Mouse (Mus musculus) megakaryocyte, embryonic 14.5 days (primary cell): ENCODE data around the gene Traf2. TPM values are rescaled to one million over a fixed set of nuclear protein-coding genes. Genes with fewer than 3 reads are reported as not detected.

Experiments
- H3K27me3 ChIP-seq: replicated peaks from 2 replicates; pipeline ENCODE3; 2012; ENCODE audit warnings: inconsistent platforms
- H3K36me3 ChIP-seq: replicated peaks from 2 replicates; pipeline ENCODE3; 2012; ENCODE audit warnings: low read length, inconsistent platforms, mixed read lengths
- H3K4me1 ChIP-seq: 2 replicates; pipeline ENCODE4 v1.6.1; 2012; ENCODE audit warnings: inconsistent platforms
- H3K4me3 ChIP-seq: replicated peaks from 2 replicates; pipeline ENCODE3; 2012; ENCODE audit warnings: moderate library complexity, mild to moderate bottlenecking, inconsistent platforms
- H3K9me3 ChIP-seq: 2 replicates; pipeline ENCODE4 v1.6.1; 2012; ENCODE audit warnings: inconsistent platforms
- FLI1 ChIP-seq: IDR thresholded peaks from 2 replicates; pipeline ENCODE4 v1.6.1; 2012; ENCODE audit warnings: low read length, inconsistent platforms, mixed read lengths
- GATA1 ChIP-seq: IDR thresholded peaks from 3 replicates; pipeline ENCODE4 v1.6.1; 2012; ENCODE audit warnings: mixed read lengths, low read length, inconsistent platforms, borderline replicate concordance
- polyA plus RNA-seq: library from polyadenylated mRNA; stranded (reverse); fragments of >175 nt; gene quantifications from 2 replicates; pipeline ENCODE4 v1.2.3, GENCODE M21; 2012; ENCODE audit warnings: low replicate concordance; ENCODE audit not compliant: insufficient read depth

Gene Traf2
- polyA plus RNA-seq, 1 experiment: 7.0 TPM

DNA sequence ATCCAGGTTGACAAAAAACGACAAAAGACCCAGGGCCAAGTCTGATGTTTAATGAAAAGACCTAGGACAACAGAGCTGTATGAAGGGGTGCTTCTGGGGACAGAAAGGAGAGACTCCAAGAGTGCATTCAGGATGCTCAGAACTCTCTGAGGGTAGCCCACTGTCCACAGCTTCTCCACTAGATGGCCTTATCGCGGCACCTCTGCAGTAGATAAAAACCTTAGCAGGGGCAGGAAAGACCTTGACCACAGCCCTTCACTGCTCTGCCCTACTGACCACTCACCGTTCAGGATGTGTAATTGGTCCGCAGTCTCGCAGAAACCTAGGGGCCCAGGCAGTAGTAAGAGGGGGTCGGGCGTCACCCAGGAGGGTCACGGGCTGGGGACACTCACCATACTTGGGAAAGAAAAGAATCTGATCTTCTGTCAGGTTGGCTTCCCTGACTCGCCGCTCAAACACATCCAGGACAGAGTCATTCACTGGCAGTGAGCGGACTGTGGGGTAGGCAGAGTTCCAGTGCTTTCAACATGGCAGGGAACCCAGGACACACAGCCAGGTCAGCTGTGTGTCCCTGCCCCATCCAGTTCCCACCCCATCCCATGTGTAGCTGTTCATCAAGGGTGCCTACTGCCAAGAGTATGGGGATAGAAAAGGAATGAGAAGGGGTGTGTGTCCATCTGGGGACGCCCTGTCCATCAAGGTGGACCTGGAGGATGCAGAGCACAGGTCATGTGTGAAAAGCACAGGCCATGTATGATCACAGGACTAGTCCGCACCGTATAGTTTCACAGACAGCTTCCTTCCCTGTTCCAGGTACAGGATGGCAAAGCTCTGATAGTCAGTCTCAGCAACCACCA is 47.9 kb downstream of the Traf2 start:
- no peaks in the 10 kb centered on the region for H3K9me3 ChIP-seq
- H3K4me3 ChIP-seq: peak overlapping the region; percentile 7
- peaks cover 74% of the 10 kb centered on the region for H3K4me1 ChIP-seq
- TF ChIP-seq FLI1 (no peak), GATA1 (no peak)
- H3K27me3 ChIP-seq: peaks cover 7% of the 10 kb centered on the region
- peaks cover 20% of the 10 kb centered on the region for H3K36me3 ChIP-seq

DNA sequence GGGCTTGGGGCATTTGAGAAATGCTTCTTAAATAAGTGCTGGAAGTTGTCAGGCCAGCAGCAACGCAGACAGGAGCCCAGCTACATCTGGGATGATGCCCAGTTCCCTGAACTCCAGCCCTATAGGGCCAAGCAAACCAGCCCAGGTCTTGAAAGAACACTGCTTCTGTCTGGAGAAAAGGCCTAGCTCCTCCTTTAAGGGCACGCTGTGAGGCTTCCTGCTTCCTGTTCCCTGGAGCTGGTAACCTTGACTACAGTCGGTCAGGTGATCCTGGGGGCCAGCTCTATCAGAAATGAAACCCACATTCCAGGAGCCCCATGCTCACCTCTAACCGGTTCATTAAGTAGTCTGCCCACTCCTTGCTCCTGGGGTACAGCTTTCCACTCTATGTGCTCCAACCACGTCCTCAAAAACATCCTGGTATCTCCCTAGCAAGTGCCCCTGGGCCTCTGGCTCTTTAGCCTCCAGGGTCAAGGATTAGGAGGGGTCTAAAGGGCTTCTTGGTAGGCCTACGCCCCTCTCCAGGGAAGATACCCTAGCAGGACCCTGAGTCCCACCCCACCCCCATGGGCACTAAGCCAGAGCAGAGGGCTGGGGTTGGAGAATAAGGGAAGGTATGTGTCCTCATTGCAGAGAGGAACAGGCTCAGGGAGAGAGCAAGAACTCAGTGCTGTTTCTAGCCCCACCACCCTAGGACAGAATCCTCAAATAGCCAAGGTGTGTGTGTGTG is 48.7 kb downstream of the Traf2 start:
- TF ChIP-seq GATA1 (no peak), FLI1 (no peak)
- Histone ChIP-seq H3K9me3 (no peaks in the 10 kb centered on the region), H3K4me3 (peak overlapping the region; percentile 86)

DNA sequence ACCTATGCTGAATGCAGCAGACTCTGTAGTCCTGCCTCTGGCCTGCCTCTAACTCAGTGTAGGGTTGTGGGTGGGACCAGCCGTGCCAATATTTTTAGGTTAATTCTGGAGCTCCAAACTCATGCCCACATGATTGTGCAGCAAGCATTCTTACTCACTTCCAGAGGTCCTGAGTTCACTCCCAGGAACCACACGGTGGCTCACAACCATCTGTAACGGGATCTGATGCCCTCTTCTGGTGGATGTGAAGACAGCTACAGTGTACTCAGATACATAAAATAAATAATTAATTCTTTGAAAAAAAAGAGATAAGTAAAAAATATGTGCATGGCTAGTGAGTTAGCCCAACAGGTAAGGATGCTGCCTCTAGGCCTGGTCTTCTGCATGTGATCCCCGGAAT is 50.3 kb downstream of the Traf2 start:
- no peak for TF ChIP-seq GATA1
- TF ChIP-seq FLI1: no peak
- no peak overlapping the region for H3K4me3 ChIP-seq
- H3K9me3 ChIP-seq: no peaks in the 10 kb centered on the region
- H3K4me1 ChIP-seq: peaks cover 54% of the 10 kb centered on the region
- H3K27me3 ChIP-seq: peaks cover 30% of the 10 kb centered on the region
- H3K36me3 ChIP-seq: no peaks in the 10 kb centered on the region

More for the DNA sequence above, 48.7 kb downstream of the Traf2 start:
- Histone ChIP-seq H3K36me3 (peaks cover 12% of the 10 kb centered on the region), H3K4me1 (peaks cover 66% of the 10 kb centered on the region), H3K27me3 (peaks cover 16% of the 10 kb centered on the region)

DNA sequence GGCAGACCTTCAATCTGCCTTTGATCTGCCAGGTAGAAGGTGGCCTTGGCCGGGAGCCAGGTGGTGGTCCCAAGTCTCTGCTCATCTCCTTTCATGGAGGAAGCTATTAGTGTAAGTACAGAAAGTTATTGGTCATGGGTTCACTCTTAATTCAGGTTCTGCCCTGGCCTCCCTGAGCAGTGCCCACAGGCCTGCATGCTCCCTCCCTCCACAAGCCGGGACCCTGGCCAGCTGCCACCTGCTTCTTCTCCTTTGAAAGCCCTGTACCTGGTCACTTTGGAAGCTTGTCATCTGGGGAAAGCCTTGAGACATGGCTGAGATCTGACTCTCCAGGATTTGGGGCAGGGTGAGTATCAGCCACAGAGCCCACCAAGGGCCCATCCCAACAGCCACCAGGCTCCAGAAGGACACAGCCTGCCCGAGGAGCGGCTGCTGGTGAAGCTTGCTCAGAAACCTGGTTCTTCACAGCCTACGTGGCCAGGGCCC is 53.2 kb downstream of the Traf2 start, which contains the start of gene Lcn12:
Gene Lcn12, minus strand, starts transcription at position 436 of the 486 bp plus-strand sequence.
- Histone ChIP-seq H3K4me1 (peaks cover 39% of the 10 kb centered on the region), H3K9me3 (no peaks in the 10 kb centered on the region), H3K36me3 (no peaks in the 10 kb centered on the region), H3K4me3 (no peak within 1 kb of the TSS), H3K27me3 (peaks cover 50% of the 10 kb centered on the region)
- TF ChIP-seq GATA1 (no peak), FLI1 (no peak)

DNA sequence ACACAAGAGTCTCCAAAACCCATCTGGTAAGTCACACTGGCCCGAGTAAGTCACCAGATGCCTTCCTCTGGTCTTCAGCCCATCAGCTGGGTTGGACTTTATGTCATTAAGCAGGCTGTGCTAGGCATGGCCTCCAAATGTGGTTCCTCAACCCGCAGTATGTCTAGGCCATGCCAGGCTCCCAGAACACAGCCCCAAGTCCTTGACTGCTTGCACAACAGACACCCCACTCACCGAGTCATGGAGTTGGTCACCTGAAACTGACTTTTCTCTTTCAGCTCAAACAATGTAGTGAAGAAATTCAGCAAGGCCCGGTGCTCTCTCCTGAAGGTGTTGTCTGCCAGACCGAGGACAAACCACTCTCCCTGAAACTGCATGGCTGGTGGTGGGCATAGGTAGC is 53.8 kb downstream of the Traf2 start:
- Histone ChIP-seq H3K27me3 (peaks cover 54% of the 10 kb centered on the region), H3K36me3 (no peaks in the 10 kb centered on the region), H3K4me3 (no peak overlapping the region), H3K9me3 (no peaks in the 10 kb centered on the region), H3K4me1 (peaks cover 39% of the 10 kb centered on the region)
- no peak for TF ChIP-seq GATA1
- TF ChIP-seq FLI1: no peak

DNA sequence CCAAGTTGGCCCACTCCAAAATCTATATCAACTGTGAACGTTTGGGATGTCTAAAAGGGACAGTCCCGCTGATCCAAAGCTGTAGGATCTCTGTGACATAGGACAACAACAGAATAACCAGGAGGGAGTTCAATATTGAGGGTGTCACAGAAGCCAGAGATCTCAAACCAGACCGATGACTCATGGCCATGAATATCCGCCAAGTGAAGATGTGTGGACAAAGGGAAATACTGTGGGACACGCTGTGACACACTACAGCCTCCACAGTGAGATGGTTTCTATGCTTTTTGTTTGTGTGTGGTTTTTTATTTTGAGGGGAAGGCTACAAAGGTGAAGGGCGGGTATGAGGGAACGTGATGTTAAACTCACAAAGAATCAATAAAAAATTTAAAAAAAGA is 58.1 kb downstream of the Traf2 start:
- H3K27me3 ChIP-seq: peaks cover 79% of the 10 kb centered on the region
- H3K36me3 ChIP-seq: no peaks in the 10 kb centered on the region
- TF ChIP-seq FLI1: no peak
- TF ChIP-seq GATA1: no peak
- no peak overlapping the region for H3K4me3 ChIP-seq
- H3K9me3 ChIP-seq: no peaks in the 10 kb centered on the region
- H3K4me1 ChIP-seq: peaks cover 43% of the 10 kb centered on the region

DNA sequence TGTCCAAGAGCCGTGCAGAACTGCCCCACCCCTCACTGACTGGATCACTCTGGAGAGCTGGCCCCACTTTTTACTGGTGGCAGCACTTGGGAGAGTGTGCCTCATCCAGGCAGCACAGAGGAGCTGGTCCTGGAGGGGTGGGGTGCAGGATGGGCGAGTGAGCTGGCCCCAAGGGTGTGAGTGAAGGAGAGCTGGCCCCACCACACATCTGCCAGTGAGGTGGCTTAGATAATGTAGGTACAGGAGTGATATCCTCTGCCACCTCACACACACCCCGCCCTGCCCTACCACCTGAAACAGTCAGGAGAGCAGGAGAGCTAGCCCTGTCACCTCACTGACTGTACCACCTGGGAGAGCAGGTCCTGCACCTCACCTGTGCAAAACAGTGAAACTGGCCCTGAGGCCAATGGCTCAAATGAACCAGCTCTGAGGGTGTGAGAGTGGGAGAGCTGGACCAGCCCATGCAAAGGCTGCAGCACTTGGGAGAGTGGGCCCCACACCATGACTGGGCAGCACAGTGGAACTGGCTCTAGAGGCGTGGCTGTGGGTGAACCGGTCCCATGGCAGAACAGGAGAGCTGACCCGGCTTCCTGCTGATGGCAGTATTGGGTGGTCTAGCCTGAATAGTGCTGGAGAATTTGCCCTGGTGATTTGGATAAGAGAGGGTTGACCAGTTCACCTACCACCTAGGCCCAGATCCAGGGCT is 58.6 kb downstream of the Traf2 start:
- Histone ChIP-seq H3K27me3 (peaks cover 79% of the 10 kb centered on the region), H3K36me3 (no peaks in the 10 kb centered on the region), H3K4me3 (peak overlapping the region; percentile 25), H3K4me1 (peaks cover 49% of the 10 kb centered on the region), H3K9me3 (no peaks in the 10 kb centered on the region)
- TF ChIP-seq GATA1 (no peak), FLI1 (no peak)

DNA sequence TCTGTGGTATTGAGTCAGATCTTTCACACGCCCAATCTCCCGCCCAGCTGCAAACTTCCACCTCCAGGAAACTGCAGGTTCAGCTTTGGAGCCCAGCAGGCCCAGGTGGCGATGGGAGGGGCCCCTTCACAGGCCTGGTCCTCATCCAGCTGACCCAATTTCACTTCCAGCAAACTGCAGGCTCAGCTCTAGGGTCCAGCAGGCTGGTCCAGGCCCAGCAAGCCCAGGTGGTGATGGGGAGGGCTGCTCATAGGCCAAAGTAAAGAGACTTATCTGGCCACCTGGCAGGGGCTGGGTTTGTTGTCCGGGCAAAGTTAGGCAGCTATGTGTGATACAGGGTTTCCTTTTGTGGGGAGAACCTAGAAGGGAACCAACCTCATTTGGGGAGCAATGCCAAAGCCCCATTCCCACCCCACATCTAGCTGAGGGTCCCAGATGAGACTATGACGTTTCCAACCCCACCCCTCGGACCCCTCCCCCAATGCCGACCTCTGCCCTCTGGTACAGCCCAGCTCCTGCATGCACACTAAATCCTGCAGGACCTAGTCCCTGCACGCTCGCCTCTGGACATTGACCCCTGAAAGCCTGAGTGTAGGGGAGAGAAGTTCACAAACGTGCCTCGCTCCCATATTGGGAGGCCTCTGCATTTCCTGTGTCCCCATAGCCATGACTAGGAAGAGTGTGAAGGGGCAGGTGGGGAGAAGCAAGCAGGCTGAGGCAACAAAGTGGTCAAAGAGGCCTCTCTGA is 61.7 kb downstream of the Traf2 start:
- H3K9me3 ChIP-seq: peaks cover 18% of the 10 kb centered on the region
- TF ChIP-seq FLI1 (no peak), GATA1 (no peak)
- no peaks in the 10 kb centered on the region for H3K36me3 ChIP-seq
- H3K4me1 ChIP-seq: peaks cover 71% of the 10 kb centered on the region
- H3K27me3 ChIP-seq: peaks cover 67% of the 10 kb centered on the region
- no peak overlapping the region for H3K4me3 ChIP-seq

DNA sequence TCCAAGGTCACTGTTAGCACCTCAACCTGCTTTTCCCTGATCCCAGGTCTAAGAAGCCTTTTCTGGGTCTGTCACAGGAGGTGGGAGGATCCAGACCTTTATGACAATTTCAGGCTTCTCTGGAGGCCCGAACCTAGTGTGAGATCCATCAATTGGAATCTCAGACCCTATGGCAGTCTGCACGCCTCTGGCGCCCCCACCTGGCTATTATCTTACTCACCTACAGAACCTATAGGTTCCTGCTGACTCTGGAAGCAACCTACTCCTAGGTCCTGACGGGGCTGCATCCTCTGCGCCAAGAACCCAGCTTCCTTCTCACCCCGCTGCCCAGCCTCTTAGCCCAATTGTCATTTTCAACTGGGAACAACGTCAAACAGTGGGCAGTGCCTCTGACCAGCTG is 63.8 kb downstream of the Traf2 start:
- peaks cover 22% of the 10 kb centered on the region for H3K9me3 ChIP-seq
- peaks cover 72% of the 10 kb centered on the region for H3K27me3 ChIP-seq
- peaks cover 62% of the 10 kb centered on the region for H3K4me1 ChIP-seq
- H3K36me3 ChIP-seq: no peaks in the 10 kb centered on the region
- no peak overlapping the region for H3K4me3 ChIP-seq
- TF ChIP-seq FLI1: no peak
- TF ChIP-seq GATA1: no peak
